Mouse (Mus musculus) CH12.LX (cell line): ENCODE measurements around the gene Ralgapb. TPM values are rescaled to one million over a fixed set of nuclear protein-coding genes. Genes with fewer than 3 reads are reported as not detected.

ENCODE experiments used
- DNase-seq: peaks from one replicate; pipeline ENCODE4 v3.0.0-alpha.2; 2013; ENCODE audit errors: extremely low read depth
- H3K27ac ChIP-seq: 2 replicates; pipeline ENCODE4 v1.5.1; 2012; ENCODE audit warnings: low read depth, mild to moderate bottlenecking, control low read depth, moderate library complexity; ENCODE audit not compliant: insufficient read depth
- H3K27me3 ChIP-seq: replicated peaks from 2 replicates; pipeline ENCODE3; 2012; ENCODE audit warnings: inconsistent platforms
- H3K36me3 ChIP-seq, 2 experiments: replicated peaks in 1 of 2; 2 replicates each; pipeline versions ENCODE3 to v1.6.1; 2012; ENCODE audit warnings: inconsistent platforms in 1 of 2, low read length in 1 of 2, mild to moderate bottlenecking in 1 of 2, mixed read lengths in 1 of 2, moderate library complexity in 1 of 2; ENCODE audit not compliant: control insufficient read depth in 1 of 2, insufficient read depth in 1 of 2
- H3K4me1 ChIP-seq, 2 experiments: 2 replicates each; pipeline ENCODE4 v1.6.1; 2012; ENCODE audit warnings: inconsistent platforms in 1 of 2, moderate library complexity in 1 of 2; ENCODE audit not compliant: insufficient read depth in 2 of 2, control insufficient read depth in 1 of 2
- H3K4me2 ChIP-seq: 2 replicates; pipeline ENCODE4 v1.6.1; 2012; ENCODE audit warnings: low read depth, mild to moderate bottlenecking, control low read depth; ENCODE audit not compliant: poor library complexity, insufficient read depth, severe bottlenecking
- H3K4me3 ChIP-seq, 3 experiments: fragments of 150-350 bp in 1 of 3; sonication (generic) in 1 of 3; replicated peaks in 1 of 3; 2 replicates each; pipeline versions ENCODE3 to v1.5.1; 2011 to 2012; ENCODE audit warnings: low read depth in 2 of 3, low read length in 2 of 3, mild to moderate bottlenecking in 2 of 3, moderate library complexity in 2 of 3, control low read depth in 1 of 3, improper control_type of control experiment in 1 of 3, inconsistent platforms in 1 of 3, mixed read lengths in 1 of 3; ENCODE audit not compliant: poor library complexity in 1 of 3
- H3K79me2 ChIP-seq: replicated peaks from 2 replicates; pipeline ENCODE4 v1.6.1; 2012; ENCODE audit warnings: mild to moderate bottlenecking, moderate library complexity; ENCODE audit not compliant: control insufficient read depth, poor library complexity, insufficient read depth, severe bottlenecking; ENCODE audit errors: extremely low read depth
- H3K9ac ChIP-seq: 2 replicates; pipeline ENCODE4 v1.6.1; 2012; ENCODE audit warnings: low read depth, mild to moderate bottlenecking, control low read depth, moderate library complexity; ENCODE audit not compliant: insufficient read depth
- H3K9me3 ChIP-seq: replicated peaks from 2 replicates; pipeline ENCODE3; 2012; ENCODE audit warnings: low read length, inconsistent platforms, mixed read lengths
- CHD1 ChIP-seq: IDR thresholded peaks from 2 replicates; pipeline ENCODE4 v1.6.1; 2012; ENCODE audit warnings: low read depth, low read length, improper control_type of control experiment, inconsistent platforms
- E2F4 ChIP-seq: IDR thresholded peaks from 2 replicates; pipeline ENCODE4 v1.6.1; 2011; ENCODE audit warnings: low read depth, low read length, improper control_type of control experiment; ENCODE audit not compliant: insufficient replicate concordance
- ELF1 ChIP-seq: IDR thresholded peaks from 2 replicates; pipeline ENCODE4 v1.6.1; 2014; ENCODE audit warnings: low read depth, mild to moderate bottlenecking, inconsistent platforms, low read length, improper control_type of control experiment
- EP300 ChIP-seq: IDR thresholded peaks from 2 replicates; pipeline ENCODE4 v1.6.1; 2011; ENCODE audit warnings: low read length, improper control_type of control experiment
- GABPA ChIP-seq: IDR thresholded peaks from 2 replicates; pipeline ENCODE4 v1.6.1; 2012; ENCODE audit warnings: low read depth, low read length, improper control_type of control experiment, inconsistent platforms; ENCODE audit not compliant: insufficient replicate concordance
- MAX ChIP-seq: IDR thresholded peaks from 2 replicates; pipeline ENCODE4 v1.6.1; 2011; ENCODE audit warnings: low read length, improper control_type of control experiment
- MAZ ChIP-seq: IDR thresholded peaks from 2 replicates; pipeline ENCODE4 v1.6.1; 2012; ENCODE audit warnings: low read depth, mild to moderate bottlenecking, inconsistent platforms, low read length, improper control_type of control experiment, moderate library complexity
- MEF2A ChIP-seq: IDR thresholded peaks from 2 replicates; pipeline ENCODE4 v1.6.1; 2014; ENCODE audit warnings: low read depth, mild to moderate bottlenecking, inconsistent platforms, low read length, improper control_type of control experiment, borderline replicate concordance
- NELFE ChIP-seq: IDR thresholded peaks from 2 replicates; pipeline ENCODE4 v1.6.1; 2011; ENCODE audit warnings: low read depth, low read length, improper control_type of control experiment
- NRF1 ChIP-seq: IDR thresholded peaks from 2 replicates; pipeline ENCODE4 v1.6.1; 2014; ENCODE audit warnings: low read depth, mild to moderate bottlenecking, inconsistent platforms, low read length, improper control_type of control experiment, moderate library complexity
- PAX5 ChIP-seq: IDR thresholded peaks from 2 replicates; pipeline ENCODE4 v1.6.1; 2012; ENCODE audit warnings: low read length, inconsistent platforms, mixed read lengths
- POLR2A ChIP-seq: IDR thresholded peaks from 2 replicates; pipeline ENCODE4 v1.6.1; 2011; ENCODE audit warnings: low read depth, mild to moderate bottlenecking, improper control_type of control experiment, low read length
- POLR2AphosphoS2 ChIP-seq: IDR thresholded peaks from 2 replicates; pipeline ENCODE4 v1.6.1; 2011; ENCODE audit warnings: low read depth, low read length, improper control_type of control experiment
- UBTF ChIP-seq: IDR thresholded peaks from 2 replicates; pipeline ENCODE4 v1.6.1; 2012; ENCODE audit warnings: low read depth, mild to moderate bottlenecking, inconsistent platforms, low read length, improper control_type of control experiment, moderate library complexity
- USF2 ChIP-seq: conservative IDR thresholded peaks from 2 replicates; pipeline ENCODE4 v1.6.1; 2011; ENCODE audit warnings: low read depth, low read length, improper control_type of control experiment
- ZC3H11A ChIP-seq: IDR thresholded peaks from 2 replicates; pipeline ENCODE4 v1.6.1; 2012; ENCODE audit warnings: low read depth, mild to moderate bottlenecking, inconsistent platforms, low read length, improper control_type of control experiment
- dilution Hi-C: fragments of 300-500 bp; cut with MboI; formaldehyde crosslinking; loops from 2 replicates; pipeline ENCODE4 v1.14.3; 2020; ENCODE audit warnings: low sequenced_read_pairs; ENCODE audit not compliant: extremely low pct_unique_long_range_greater_than_20kb, extremely low pct_ligation_motif_present
- in situ Hi-C: fragments of 300-500 bp; cut with MboI; formaldehyde crosslinking; loops from 3 replicates; pipeline ENCODE4 v1.14.3; 2019; ENCODE audit warnings: low sequenced_read_pairs, low pct_ligation_motif_present, low pct_unique_long_range_greater_than_20kb, mixed read lengths
- polyA plus RNA-seq: library from polyadenylated mRNA; unstranded; fragments of >175 nt; gene quantifications from 2 replicates; pipeline ENCODE4 v1.2.1, GENCODE M21; 2012; ENCODE audit warnings: low read depth; ENCODE audit not compliant: insufficient read length
- total RNA-seq, 2 experiments: library from RNA; depleted of rRNA; stranded (reverse); fragments of 300-350 nt in 1 of 2; fragments of >200 nt in 1 of 2; gene quantifications; 2 replicates each; pipeline ENCODE4 v1.2.3; 2012 to 2014

The Ralgapb gene
- total and polyA plus RNA-seq, 3 experiments, result 10.7 to 18.4 (median 12.9) TPM

DNA sequence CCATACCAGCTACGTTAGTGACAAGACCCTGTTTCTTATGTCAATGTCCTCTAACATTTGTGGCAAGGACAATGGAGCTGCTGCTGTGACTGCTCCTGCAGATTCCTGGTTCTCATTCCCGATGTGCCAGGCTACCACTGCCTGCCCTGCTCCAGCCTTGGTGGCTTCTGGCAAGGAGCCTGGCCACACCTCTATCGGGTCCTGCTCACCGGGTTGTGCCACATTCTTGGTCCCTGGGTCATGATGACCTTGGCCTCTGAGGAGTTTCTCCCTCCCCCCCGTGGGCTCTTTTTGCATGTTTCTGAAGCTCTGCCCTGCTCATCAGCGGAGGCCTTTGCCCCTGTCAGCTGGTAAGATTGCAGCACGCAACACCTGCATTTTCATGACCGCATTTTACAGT, 113.4 kb downstream of the Ralgapb start:
- peaks cover 5% of the 10 kb centered on the region for H3K27me3 ChIP-seq
- dilution Hi-C loops, result no loop called here
- H3K4me1 ChIP-seq, result no peaks in the 10 kb centered on the region; a peak in 1 of 4 replicates
- no peaks in the 10 kb centered on the region for H3K36me3 ChIP-seq
- peaks cover 4% of the 10 kb centered on the region for H3K9me3 ChIP-seq
- in situ Hi-C loops, result no loop called here
- H3K4me3 ChIP-seq, result no peak overlapping the region
- TF ChIP-seq MAZ (no peak), E2F4 (no peak), MEF2A (no peak), ZC3H11A (no peak), GABPA (no peak), NELFE (no peak), ELF1 (no peak), NRF1 (no peak), USF2 (no peak), POLR2A (no peak)
- no peak overlapping the region for H3K9ac ChIP-seq
- H3K4me2 ChIP-seq, result no peak overlapping the region
- DNase-seq, result no peak
- no peak overlapping the region for H3K27ac ChIP-seq
- H3K79me2 ChIP-seq, result no peaks in the 10 kb centered on the region

DNA sequence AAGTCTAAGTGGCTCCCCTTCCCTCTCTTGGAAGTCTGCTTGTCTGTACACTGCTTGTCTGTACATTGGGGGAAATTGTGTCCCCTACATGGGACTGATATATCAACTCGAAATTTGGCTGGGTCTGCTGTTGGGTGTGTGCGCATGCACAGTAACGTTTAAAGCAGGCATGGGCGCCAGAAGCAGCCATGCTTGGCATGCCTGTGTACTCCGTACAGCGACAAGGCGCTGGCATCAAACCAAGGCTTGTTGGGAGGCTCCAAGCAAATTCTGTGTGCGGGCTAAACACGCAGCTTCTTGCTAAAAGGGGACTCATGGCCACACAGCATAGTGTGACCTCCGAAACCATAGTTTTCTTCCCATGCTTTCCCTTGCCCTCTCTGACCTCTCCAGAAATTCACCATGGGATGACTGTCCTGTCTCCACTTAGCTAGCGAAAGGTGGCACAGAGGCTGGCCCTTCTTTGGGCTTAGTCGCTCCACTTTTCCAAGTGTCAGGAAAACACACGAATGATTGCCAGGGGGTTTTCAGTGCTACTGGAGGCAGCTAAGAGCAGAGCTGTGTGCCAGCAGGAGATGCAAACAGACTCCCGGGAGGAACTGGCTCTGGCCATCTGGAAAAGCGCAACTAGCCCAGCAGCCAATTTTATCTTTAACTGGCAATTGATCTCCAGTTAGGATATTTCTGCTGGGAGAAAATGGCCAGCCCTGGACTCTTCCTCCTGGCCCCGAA, 114.6 kb downstream of the Ralgapb start:
- no peak for DNase-seq
- H3K27ac ChIP-seq, result no peak overlapping the region
- H3K4me3 ChIP-seq, result no peak overlapping the region
- H3K9me3 ChIP-seq, result peaks cover 4% of the 10 kb centered on the region
- dilution Hi-C loops, result no loop called here
- no peak for TF ChIP-seq PAX5
- no peak for TF ChIP-seq MAX
- no peak for TF ChIP-seq CHD1
- no peak for TF ChIP-seq EP300
- TF ChIP-seq UBTF, result no peak
- TF ChIP-seq POLR2AphosphoS2, result no peak
- in situ Hi-C loops, result no loop called here
- peaks cover 6% of the 10 kb centered on the region for H3K27me3 ChIP-seq
- H3K9ac ChIP-seq, result no peak overlapping the region
- no peaks in the 10 kb centered on the region for H3K36me3 ChIP-seq
- H3K4me2 ChIP-seq, result no peak overlapping the region
- H3K79me2 ChIP-seq, result no peaks in the 10 kb centered on the region
- H3K4me1 ChIP-seq, result no peaks in the 10 kb centered on the region; a peak in 1 of 4 replicates
